Mouse (Mus musculus): Measurements from ENCODE around the gene Pakap.

- TF ChIP-seq POLR2A (IDR thresholded peaks at IDR 0.05; ENCODE audit: borderline replicate concordance, insufficient read depth, low read length) (no peak), CTCF (IDR thresholded peaks at IDR 0.05; ENCODE audit: borderline replicate concordance, insufficient read depth, low read depth, low read length) (no peak)
Observed at GRCm38 (mm10) chr4:57730047-57730446, 162.1 kb downstream of the Pakap start.

Measured in cerebellum, adult 2 months (tissue).